Mouse (Mus musculus) kidney, adult 9 months (tissue): ENCODE data around the gene Bfsp2.
"Not testable (repeated sequence)": the region's sequence is repeated elsewhere in the genome, so short reads cannot be mapped to it uniquely, and the experiment has no call there.

Experiments used
- DNase-seq: peaks from one replicate; pipeline ENCODE4 v3.0.0; 2022

The Bfsp2 gene

GRCm38 (mm10) chr9:103424869-103425268 lies 55.4 kb downstream of the Bfsp2 start:
- no peak for DNase-seq

- no peak for DNase-seq
Measured at GRCm38 (mm10) chr9:103423951-103424350, 56.3 kb downstream of the Bfsp2 start.

DNA sequence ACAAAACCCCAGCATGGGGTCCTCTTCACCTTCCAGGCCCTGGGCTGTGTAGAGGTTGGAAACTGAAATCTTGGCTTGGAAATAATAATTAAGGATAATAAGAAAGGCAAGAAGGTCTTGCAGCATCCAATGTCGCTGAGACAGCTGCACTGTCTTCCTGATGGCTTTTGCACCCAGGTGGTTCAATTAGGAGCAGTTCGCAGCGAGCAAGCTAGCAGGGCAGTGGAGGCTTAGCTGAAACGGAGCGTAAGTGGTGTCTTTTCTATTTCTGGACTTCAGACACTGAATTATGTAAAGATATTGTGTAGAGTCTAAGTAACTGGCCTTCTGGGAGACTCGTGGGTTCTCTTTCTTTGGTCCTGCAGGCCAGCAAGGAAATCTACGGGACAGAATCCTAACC lies 56.8 kb downstream of the Bfsp2 start:
- no peak for DNase-seq

- DNase-seq = no peak
Measured at GRCm38 (mm10) chr9:103422847-103423246, 57.4 kb downstream of the Bfsp2 start.

- DNase-seq = no peak
Measured at GRCm38 (mm10) chr9:103420844-103421243, 59.4 kb downstream of the Bfsp2 start.

- DNase-seq = no peak
Measured at GRCm38 (mm10) chr9:103418786-103419185, 61.4 kb downstream of the Bfsp2 start.

DNA sequence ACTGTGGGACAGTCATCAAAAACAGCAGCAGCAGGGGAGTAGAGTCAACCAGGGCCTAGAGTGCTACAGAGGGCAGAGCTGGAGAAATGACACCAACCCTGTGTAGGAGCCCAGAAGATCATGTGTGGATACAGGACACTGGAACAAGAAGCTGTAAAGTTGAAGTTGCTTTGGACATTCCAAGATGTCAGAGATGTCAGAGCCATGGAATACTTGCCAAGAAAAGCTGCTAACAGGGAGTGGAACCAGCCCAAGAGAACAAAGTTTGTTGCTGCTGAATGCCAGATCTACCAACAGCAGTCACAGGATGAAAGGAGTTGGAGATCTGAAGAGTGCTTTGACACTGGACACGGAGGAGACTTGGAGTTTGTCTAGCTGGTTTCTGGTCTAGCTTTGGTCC lies 62.0 kb downstream of the Bfsp2 start:
- DNase-seq = not testable (repeated sequence)

GRCm38 (mm10) chr9:103413457-103413856 lies 66.8 kb downstream of the Bfsp2 start:
- DNase-seq = no peak

DNA sequence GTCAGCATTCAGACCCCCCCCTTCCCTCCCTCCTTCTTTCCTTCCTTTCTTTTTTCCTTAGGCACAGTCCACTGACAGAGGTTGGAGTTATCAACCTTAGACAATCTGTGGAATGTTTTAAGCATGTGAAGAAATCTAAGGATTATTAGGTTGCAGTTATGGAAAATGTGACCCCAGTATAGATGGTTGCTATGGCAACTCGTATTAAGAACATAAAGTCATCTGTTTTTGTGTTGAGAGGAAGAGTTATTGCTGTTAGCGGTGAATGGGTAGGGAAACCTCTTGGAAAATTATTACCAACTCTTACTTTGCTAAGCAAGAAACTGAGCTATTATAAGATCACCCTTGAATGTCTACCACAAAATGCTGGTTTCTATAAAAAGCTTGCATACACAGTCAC lies 71.1 kb downstream of the Bfsp2 start:
- no peak for DNase-seq

DNA sequence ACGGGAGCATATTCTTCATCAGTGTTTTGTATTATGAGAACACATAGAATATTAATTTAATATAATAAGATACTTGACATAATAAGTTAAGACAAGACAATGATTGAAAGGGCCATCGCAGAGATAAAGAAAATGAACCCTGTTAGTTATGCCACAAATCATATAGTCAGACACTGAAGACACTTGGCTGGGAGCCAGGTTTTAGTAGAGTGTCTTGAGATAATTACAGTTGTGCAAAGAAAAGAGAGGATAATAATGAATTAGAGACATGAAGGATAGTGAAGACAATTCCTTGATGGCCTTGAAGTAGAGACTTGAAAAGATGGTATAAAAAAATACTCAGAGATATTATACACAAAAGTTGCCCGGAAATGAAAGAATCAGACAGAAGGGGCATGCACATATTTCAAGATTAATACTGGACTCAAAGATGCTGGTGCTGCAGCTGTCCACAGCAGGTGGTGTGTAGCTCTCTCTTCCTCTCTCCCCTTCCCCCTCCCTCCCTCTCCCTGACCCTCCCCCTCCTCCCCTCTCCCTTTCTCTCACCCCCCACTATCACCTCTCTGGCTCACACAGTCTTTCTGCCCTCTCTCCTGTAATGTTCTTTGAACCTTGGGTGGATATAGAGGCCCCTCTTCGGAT lies 72.0 kb downstream of the Bfsp2 start:
- no peak for DNase-seq

- no peak for DNase-seq
Measured at GRCm38 (mm10) chr9:103403331-103403973, 76.8 kb downstream of the Bfsp2 start.

- DNase-seq = peak; percentile 34
Measured at GRCm38 (mm10) chr9:103398509-103399157, 81.6 kb downstream of the Bfsp2 start.

DNA sequence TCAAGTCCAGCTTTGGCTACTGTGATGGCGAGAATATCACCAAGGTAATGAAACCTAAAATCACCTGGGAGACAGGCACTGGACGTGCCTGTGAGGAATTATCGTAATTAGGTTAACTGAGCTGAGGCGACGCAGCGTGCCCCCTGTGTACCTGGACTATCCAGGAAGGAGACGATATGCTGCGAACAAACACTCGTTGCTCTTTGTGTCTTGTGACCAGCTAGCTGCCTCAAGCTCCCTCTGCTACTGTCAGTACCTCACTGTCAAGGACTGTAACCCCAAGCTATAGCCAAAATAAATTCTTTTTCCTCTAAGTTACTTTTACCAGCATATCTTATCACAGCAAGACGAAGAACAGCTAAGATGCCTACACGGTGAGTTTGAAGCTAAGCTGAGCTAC lies 87.0 kb downstream of the Bfsp2 start:
- DNase-seq = no peak

- no peak for DNase-seq
Measured at GRCm38 (mm10) chr9:103391796-103392372, 88.3 kb downstream of the Bfsp2 start.

DNA sequence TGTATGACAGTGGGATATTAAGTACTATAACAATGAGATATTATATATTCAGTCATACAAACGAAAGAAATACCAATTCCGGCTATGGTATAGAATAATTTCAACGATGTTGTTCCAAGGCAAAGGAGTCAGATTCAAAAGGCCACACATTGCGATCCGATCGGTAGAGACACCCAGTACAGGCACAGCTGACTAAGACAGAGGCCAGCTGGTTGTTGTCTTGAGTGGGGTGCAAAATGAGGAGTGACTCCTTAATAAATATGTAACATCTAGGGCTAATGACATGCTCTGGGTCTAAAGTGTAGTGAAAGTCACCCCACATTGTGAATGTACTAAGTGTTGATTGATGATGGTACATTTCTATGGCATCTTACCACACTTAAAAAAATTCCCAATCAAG lies 91.0 kb downstream of the Bfsp2 start:
- DNase-seq = no peak

GRCm38 (mm10) chr9:103387011-103387653 lies 93.1 kb downstream of the Bfsp2 start:
- DNase-seq = no peak

DNA sequence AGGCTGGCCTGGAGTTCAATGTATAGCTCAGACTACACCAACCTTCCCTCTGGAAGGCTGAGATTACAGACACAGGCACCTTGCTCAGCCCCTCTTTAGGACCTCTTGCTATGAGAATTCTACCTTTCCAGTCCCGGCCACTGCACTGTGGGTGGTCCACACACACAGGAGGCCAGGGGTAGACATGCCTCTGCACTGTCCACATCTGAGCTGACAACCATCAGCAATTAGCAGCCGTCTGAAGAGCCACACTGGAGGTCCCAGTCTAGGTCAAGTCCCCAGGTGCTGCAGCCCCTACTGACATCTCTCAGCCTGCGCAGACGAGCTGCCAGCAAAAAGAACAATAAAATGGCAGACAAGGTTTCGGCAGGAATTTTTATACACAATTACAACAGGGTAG lies 93.6 kb downstream of the Bfsp2 start:
- no peak for DNase-seq

DNA sequence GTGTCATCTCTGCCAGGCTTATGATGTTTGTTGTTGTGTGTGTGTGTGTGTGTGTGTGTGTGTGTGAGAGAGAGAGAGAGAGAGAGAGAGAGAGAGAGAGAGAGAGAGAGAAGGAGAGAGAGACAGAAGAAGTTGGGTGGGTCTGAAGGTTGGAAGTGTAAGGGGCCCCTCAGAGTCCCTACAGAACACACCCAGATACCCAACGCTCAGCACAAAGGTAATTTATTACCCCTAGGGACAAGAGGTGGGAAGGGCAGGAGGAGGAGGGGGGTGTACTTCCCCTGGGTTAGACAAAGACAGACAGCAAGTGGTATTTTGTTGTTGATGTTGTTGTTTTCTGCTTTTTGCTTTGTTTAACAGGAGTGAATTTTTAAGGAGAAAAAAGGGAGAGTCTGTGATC lies 94.6 kb downstream of the Bfsp2 start:
- no peak for DNase-seq

DNA sequence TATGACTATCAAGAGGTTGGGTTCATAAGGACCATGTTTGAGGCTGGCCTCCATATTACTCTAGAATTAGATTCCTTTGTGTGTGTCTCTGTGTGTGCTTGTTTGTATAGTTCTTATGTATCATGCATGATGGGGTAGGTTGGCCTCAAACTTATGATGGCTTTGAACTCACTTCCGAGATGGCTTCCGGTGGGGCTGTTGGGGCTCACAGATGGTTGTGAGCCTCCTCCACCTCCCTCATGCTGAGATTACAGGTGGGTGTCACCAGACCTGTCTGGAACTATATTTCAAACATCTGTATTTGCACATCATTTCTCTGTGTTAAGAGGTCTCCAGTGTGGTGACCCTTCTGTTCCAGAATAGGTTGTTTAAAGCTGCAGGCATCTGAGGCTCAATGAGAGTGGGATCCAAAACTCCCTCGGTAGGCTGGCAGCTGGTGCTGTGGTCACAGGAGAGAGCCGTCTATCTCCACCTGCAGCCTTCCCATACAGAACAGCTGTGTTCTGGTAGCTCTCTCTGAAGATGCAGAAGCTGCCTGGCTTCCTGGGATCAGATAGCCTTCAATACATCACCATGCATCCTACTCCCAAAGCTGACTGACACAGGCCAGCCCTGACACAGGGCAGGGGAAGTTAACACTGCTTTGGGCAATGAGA lies 96.0 kb downstream of the Bfsp2 start:
- no peak for DNase-seq

DNA sequence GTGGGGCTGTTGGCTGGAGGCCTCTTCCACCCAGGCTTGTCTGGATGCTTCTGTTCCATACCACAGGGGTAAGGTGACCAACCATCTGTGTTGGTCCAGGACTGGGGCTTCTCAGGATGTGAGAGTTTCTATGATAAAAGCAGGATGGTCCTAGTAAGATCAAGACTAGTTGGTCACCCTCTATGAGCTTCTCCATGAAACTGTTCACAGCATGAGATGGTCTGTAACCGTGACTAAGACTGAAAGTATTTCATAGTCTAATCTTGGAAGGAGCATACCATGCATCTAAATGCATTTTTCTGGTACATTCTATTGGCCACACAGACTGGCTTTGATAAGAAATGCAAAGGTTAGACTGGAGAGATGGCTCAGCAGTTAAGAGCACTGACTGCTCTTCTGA lies 96.6 kb downstream of the Bfsp2 start:
- no peak for DNase-seq

- DNase-seq = no peak
Measured at GRCm38 (mm10) chr9:103382989-103383388, 97.2 kb downstream of the Bfsp2 start.

DNA sequence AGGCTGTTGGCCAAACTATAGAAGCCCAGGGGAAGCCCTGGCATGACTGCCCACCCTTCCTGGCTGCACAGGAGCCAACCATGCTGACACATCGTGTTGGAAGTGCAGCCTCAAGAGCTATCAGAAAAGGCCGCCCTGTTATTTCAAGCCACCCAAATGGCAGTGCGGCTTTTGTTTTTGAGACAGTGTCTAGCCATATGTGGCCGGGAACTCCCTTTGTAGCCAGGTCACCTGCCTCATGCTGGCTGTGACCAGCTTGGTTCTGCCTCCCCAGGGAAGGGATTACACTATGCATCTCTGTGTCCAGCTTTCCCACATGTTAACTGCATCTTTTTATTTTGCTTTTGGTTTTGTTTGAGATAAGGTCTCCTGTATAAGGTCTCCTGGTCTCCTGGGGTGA lies 99.7 kb downstream of the Bfsp2 start:
- DNase-seq = no peak

- no peak for DNase-seq
Measured at GRCm38 (mm10) chr9:103379199-103379598, 101.0 kb downstream of the Bfsp2 start.
